Mouse (Mus musculus) lung, embryonic 14.5 days (tissue): ENCODE measurements at regions not wholly inside any gene's neighbourhood (a gene's known extent, or its start where the extent isn't known, plus 50 kb on each side); places are given as distances from the start of the nearest gene placed in this dataset.
A peak's percentile ranks its signal among the peaks of the same experiment; 100 is the strongest.

Source experiments
- ATAC-seq: fragments of 200-750 bp; cut with Nextera tagmentation; 2 replicates; pipeline ENCODE4 v1.8.0; 2017; ENCODE audit warnings: mild to moderate bottlenecking, moderate TSS enrichment, moderate library complexity; ENCODE audit not compliant: insufficient read depth
- DNase-seq: peaks from one replicate; pipeline ENCODE4 v3.0.0-alpha.2; 2015
- H3K27ac ChIP-seq: fragments of 300-500 bp; sonication (generic); 2 replicates; pipeline ENCODE4 v1.5.1; 2014; ENCODE audit warnings: low read depth, mild to moderate bottlenecking, moderate library complexity
- H3K27me3 ChIP-seq: fragments of 300-500 bp; sonication (generic); 2 replicates; pipeline ENCODE4 v1.6.1; 2014; ENCODE audit warnings: low read length, control low read depth; ENCODE audit not compliant: insufficient read depth
- H3K36me3 ChIP-seq: fragments of 300-500 bp; sonication (generic); 2 replicates; pipeline ENCODE4 v1.6.1; 2014; ENCODE audit warnings: control low read depth; ENCODE audit not compliant: insufficient read depth
- H3K4me1 ChIP-seq: fragments of 300-500 bp; sonication (generic); 2 replicates; pipeline ENCODE4 v1.6.1; 2014; ENCODE audit warnings: antibody characterized with exemption, control low read depth; ENCODE audit not compliant: insufficient read depth
- H3K4me2 ChIP-seq: fragments of 300-500 bp; sonication (generic); 2 replicates; pipeline ENCODE4 v1.6.1; 2014; ENCODE audit warnings: mild to moderate bottlenecking
- H3K4me3 ChIP-seq: fragments of 300-500 bp; sonication (generic); 2 replicates; pipeline ENCODE4 v1.5.1; 2014; ENCODE audit warnings: low read depth, low read length
- H3K9ac ChIP-seq: fragments of 300-500 bp; sonication (generic); 2 replicates; pipeline ENCODE4 v1.6.1; 2014
- H3K9me3 ChIP-seq: fragments of 300-500 bp; sonication (generic); 2 replicates; pipeline ENCODE4 v1.6.1; 2016; ENCODE audit warnings: low read depth, low read length, control low read depth
- CTCF ChIP-seq: IDR thresholded peaks from 2 replicates; pipeline ENCODE4 v1.5.1; 2016; ENCODE audit warnings: antibody characterized with exemption, low read depth
- WGBS: fragments of 180-500 bp; shearing (Covaris S2); extraction: QIAGEN DNeasy Blood & Tissue Kit; methylation state at CpG from one replicate; pipeline ENCODE4 v1.1.7; 2014; 5-methylcytosine and 5-hydroxymethylcytosine counted together

- Histone ChIP-seq H3K9ac (no peak overlapping the region; the same call in 1 of the 2 replicates), H3K9me3 (no peaks in the 10 kb centered on the region), H3K4me2 (no peak overlapping the region), H3K4me1 (no peaks in the 10 kb centered on the region), H3K36me3 (no peaks in the 10 kb centered on the region), H3K4me3 (no peak overlapping the region), H3K27me3 (no peaks in the 10 kb centered on the region), H3K27ac (no peak overlapping the region)
- no peak for TF ChIP-seq CTCF
- ATAC-seq (no peak), DNase-seq (no peak)
- 59% methylated on average over 8 of the region's 8 CpGs for WGBS
These were observed 192.9 kb upstream of the Usp24 start for GRCm38 (mm10) chr4:106123038-106123654.

- ATAC-seq (no peak), DNase-seq (no peak)
- TF ChIP-seq CTCF: no peak
- H3K27me3 ChIP-seq: no peaks in the 10 kb centered on the region
- H3K9ac ChIP-seq: no peak overlapping the region
- H3K36me3 ChIP-seq: no peaks in the 10 kb centered on the region
- H3K4me1 ChIP-seq: no peaks in the 10 kb centered on the region
- no peak overlapping the region for H3K27ac ChIP-seq
- H3K4me3 ChIP-seq: no peak overlapping the region
- H3K4me2 ChIP-seq: no peak overlapping the region
- 59% methylated on average over 5 of the region's 5 CpGs for WGBS
- H3K9me3 ChIP-seq: no peaks in the 10 kb centered on the region
These were observed 188.8 kb upstream of the Usp24 start for GRCm38 (mm10) chr4:106127199-106127598.

- ATAC-seq: no peak
- whole genome bisulfite sequencing: 56% methylated on average over 7 of the region's 7 CpGs
- H3K4me2 ChIP-seq: no peak overlapping the region
These were observed 188.4 kb upstream of the Usp24 start for GRCm38 (mm10) chr4:106127641-106128040.

GRCm38 (mm10) chr4:106129327-106129726 is 186.7 kb upstream of the Usp24 start:
- no peaks in the 10 kb centered on the region for H3K27me3 ChIP-seq

More at GRCm38 (mm10) chr4:106127641-106128040, 188.4 kb upstream of the Usp24 start:
- Histone ChIP-seq H3K9ac (no peak overlapping the region), H3K9me3 (no peaks in the 10 kb centered on the region), H3K27me3 (no peaks in the 10 kb centered on the region), H3K4me3 (no peak overlapping the region), H3K36me3 (no peaks in the 10 kb centered on the region), H3K27ac (no peak overlapping the region), H3K4me1 (no peaks in the 10 kb centered on the region)
- TF ChIP-seq CTCF: peak; percentile 57
- DNase-seq: peak; percentile 70

GRCm38 (mm10) chr4:106129803-106130202 is 186.2 kb upstream of the Usp24 start:
- Histone ChIP-seq H3K9me3 (no peaks in the 10 kb centered on the region), H3K27ac (no peak overlapping the region), H3K9ac (no peak overlapping the region), H3K4me1 (no peaks in the 10 kb centered on the region), H3K36me3 (no peaks in the 10 kb centered on the region), H3K4me3 (no peak overlapping the region), H3K4me2 (no peak overlapping the region), H3K27me3 (no peaks in the 10 kb centered on the region)
- ATAC-seq: no peak
- TF ChIP-seq CTCF: no peak
- WGBS: 89% methylated on average over 2 of the region's 2 CpGs
- DNase-seq: no peak

More at GRCm38 (mm10) chr4:106129327-106129726, 186.7 kb upstream of the Usp24 start:
- H3K9me3 ChIP-seq: no peaks in the 10 kb centered on the region
- H3K4me3 ChIP-seq: no peak overlapping the region
- no peak overlapping the region for H3K27ac ChIP-seq
- H3K9ac ChIP-seq: no peak overlapping the region
- no peaks in the 10 kb centered on the region for H3K36me3 ChIP-seq
- no peak for DNase-seq
- no peak for ATAC-seq
- no peak for TF ChIP-seq CTCF
- no peaks in the 10 kb centered on the region for H3K4me1 ChIP-seq
- WGBS: 45% methylated on average over 7 of the region's 7 CpGs
- no peak overlapping the region for H3K4me2 ChIP-seq

GRCm38 (mm10) chr4:106133746-106134730 is 182.0 kb upstream of the Usp24 start:
- 51% methylated on average over 10 of the region's 10 CpGs for WGBS
- Histone ChIP-seq H3K4me1 (no peaks in the 10 kb centered on the region), H3K4me2 (no peak overlapping the region), H3K27ac (no peak overlapping the region), H3K27me3 (no peaks in the 10 kb centered on the region), H3K4me3 (no peak overlapping the region), H3K9me3 (no peaks in the 10 kb centered on the region), H3K36me3 (no peaks in the 10 kb centered on the region), H3K9ac (no peak overlapping the region)
- DNase-seq (no peak), ATAC-seq (no peak)
- TF ChIP-seq CTCF: no peak

GRCm38 (mm10) chr4:106142741-106143140 is 173.3 kb upstream of the Usp24 start:
- WGBS: 65% methylated on average over 4 of the region's 4 CpGs
- H3K4me1 ChIP-seq: no peaks in the 10 kb centered on the region
- H3K36me3 ChIP-seq: no peaks in the 10 kb centered on the region
- H3K27me3 ChIP-seq: no peaks in the 10 kb centered on the region
- H3K4me2 ChIP-seq: no peak overlapping the region
- DNase-seq: peak; percentile 44
- no peak for TF ChIP-seq CTCF
- H3K4me3 ChIP-seq: no peak overlapping the region
- no peak for ATAC-seq
- H3K9ac ChIP-seq: no peak overlapping the region
- H3K27ac ChIP-seq: no peak overlapping the region
- H3K9me3 ChIP-seq: no peaks in the 10 kb centered on the region
